Mouse (Mus musculus) hematopoietic stem cell, adult 5-6 weeks (primary cell): Measurements from ENCODE around the gene Phox2a. TPM values are rescaled to one million over a fixed set of nuclear protein-coding genes. Genes with fewer than 3 reads are reported as not detected.

Experiments used
- ATAC-seq, 2 experiments: fragments of 125-278 bp in 1 of 2; replicated peaks in 1 of 2; 2 replicates each; pipeline ENCODE4 v1.8.0; 2016 to 2017; ENCODE audit warnings: inconsistent platforms in 2 of 2, mild to moderate bottlenecking in 2 of 2, moderate number of reproducible peaks in 2 of 2, low read depth in 1 of 2, moderate TSS enrichment in 1 of 2; ENCODE audit not compliant: low FRiP score in 2 of 2, poor library complexity in 2 of 2, severe bottlenecking in 2 of 2, insufficient read depth in 1 of 2, low TSS enrichment in 1 of 2
- total RNA-seq: library from RNA; stranded (forward); fragments of 172-1452, 232-1000 nt; gene quantifications from 2 replicates; pipeline ENCODE4 v1.2.3, GENCODE M21; 2017

Gene Phox2a
- total RNA-seq, 1 experiment from 2014 or later: not detected

DNA sequence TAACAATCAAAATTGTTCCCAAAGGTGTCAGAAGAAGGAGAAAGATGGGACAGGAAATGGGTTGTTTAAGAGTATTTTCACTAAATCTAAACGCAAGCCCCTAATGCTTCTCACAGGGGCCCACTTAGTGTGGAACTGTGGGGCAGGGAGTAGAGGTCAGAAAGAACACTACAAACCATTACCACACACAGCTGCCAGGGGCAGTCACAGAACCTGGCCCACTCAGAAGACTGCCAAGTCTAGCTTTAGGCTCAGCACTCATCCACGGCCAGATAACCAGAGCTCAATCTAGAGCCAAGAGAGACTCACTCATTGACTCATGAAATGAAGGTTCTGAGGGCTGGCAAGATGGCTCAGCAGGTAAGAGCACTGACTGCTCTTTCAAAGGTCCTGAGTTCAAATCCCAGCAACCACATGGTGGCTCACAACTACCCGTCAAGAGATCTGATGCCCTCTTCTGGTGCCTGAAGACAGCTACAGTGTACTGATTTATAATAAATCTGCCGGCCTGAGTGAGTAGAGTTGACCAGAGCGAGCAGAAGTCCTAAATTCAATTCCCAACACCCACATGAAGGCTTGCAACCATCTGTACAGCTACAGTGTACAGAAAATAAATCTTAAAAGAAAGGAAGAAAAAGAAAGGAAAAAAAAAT, 17.5 kb downstream of the Phox2a start:
- ATAC-seq: no peak

DNA sequence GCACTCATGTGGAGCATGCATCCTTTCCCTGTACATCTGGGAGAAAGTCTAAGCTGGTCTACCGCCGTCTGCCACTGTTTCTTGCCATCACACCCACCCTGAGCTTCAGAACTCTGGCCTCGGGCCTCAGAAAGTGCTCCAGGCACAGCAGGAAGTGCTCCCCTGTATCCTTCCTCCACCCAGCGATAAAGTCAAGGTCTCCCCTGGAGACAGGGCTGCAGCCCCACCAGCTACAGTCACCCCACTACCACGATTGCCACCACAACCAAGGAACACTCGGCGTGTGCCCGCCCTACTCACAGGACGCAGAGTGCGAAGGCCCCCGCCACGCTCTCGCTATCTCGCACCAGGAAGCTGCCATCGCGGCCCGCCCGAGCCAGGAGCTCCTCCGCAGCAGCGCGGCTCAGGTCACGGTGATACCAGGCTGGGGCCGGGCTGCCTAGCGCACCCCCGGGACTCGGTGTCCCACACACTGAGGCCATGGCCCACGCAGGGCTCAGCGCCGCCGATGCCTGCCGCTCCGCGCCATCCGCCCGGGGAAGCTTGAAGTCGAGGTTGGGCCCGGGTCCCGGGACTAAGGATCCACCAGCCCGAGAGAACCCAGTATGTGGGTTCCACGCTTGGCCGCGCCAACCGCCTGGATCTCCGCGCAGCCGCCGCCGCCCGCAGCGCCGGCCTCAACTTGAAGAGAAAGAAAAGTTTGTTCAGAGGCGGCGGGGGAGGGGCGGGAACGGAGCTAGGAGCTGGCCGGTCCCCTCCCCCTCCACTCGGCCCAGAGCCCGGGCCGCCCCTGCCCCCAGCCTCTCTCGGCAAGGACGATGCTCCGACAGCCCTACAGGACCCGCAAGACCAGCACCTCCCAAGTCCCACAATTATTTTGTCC, 18.4 kb downstream of the Phox2a start:
- peak; percentile 26 to 28; a peak in 3 of 4 replicates for ATAC-seq

GRCm38 (mm10) chr7:101837154-101837605, 19.1 kb downstream of the Phox2a start:
- no peak for ATAC-seq

- peak; percentile 33 to 35 for ATAC-seq
Measured at GRCm38 (mm10) chr7:101837606-101838471, 19.7 kb downstream of the Phox2a start, which contains the start of gene Inppl1. Inppl1 (minus strand) TSS chr7:101838229.

DNA sequence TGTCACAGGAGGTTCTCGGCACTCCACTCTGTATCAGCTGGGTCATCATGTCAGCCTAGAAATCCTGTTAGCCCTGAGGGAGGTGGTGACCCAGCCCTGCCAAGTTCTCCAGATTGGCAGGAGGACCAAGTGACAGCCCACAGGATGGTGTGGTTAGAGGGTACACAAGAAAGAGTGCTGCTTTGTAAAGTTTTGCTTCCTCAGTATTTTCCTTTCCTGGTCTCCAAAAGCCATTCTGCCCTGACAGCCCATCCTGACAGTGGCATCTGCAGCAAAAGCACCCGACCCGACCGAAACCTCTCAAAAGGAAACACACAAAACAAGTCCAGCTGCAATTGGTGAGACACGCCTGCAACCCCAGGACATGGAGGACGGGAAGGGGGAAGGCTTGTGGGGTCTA, 26.1 kb downstream of the Phox2a start:
- ATAC-seq: no peak

GRCm38 (mm10) chr7:101847934-101848333, 29.8 kb downstream of the Phox2a start:
- no peak for ATAC-seq

DNA sequence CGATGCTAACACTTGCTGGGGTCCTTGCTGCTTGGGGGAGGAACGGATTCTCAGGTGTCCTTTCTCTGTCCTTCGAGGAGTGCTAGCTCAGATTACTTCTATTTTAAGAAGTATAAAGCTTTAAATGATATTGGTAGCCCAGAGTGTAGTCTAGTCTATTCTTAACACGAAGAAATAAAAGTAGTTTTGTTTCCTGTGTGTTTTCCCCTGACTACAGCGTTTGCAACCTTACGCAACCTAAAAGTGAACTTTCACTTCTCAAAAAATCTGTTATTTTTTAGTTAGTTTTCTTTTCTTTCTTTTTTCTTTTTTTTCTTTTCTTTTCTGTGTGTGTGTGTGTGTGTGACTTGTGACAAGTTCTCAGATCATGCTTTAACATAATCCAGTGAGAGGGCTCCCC, 33.6 kb downstream of the Phox2a start:
- ATAC-seq: no peak

GRCm38 (mm10) chr7:101852846-101853245, 34.7 kb downstream of the Phox2a start:
- ATAC-seq: no peak

DNA sequence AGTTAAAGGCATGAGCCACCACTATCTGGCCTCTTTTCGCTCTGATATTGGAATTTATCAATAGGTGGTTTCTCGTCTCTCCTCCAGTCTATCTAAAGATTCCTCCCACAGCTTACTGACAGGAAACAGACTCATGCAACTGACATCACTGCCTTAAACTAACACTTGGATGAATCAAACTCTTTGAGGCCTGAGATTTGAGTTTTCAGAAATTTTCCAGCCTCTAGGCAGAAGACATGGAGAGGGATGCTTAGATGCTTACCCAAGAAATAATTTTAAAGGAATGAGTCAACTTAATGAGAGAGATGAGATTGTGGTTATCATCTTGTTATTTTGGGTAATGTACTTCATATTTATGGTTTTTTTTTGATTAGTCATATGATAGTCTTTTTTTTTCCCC, 35.7 kb downstream of the Phox2a start:
- ATAC-seq: no peak

DNA sequence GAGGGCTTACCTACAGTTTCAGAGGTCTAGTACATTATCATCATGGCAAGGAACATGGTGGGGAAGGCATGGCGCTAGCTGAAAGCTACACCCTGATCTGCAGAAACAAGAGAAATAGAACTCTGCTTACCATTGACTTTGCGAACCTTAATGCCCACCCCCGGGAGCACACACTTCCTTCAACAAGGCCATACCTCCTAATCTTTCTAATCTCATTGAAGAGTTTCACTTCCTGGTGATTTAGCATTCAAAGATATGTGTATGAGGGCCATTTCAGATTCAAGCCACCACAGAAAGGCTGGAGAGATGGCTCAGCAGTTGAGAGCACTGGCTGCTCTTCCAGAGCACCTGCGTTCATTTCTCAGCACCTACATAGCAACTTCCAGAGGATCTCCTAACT, 39.0 kb downstream of the Phox2a start, which contains the start of gene Folr2:
Gene Folr2, minus strand, starts transcription at position 101 of the 400 bp plus-strand sequence.
- ATAC-seq: no peak

DNA sequence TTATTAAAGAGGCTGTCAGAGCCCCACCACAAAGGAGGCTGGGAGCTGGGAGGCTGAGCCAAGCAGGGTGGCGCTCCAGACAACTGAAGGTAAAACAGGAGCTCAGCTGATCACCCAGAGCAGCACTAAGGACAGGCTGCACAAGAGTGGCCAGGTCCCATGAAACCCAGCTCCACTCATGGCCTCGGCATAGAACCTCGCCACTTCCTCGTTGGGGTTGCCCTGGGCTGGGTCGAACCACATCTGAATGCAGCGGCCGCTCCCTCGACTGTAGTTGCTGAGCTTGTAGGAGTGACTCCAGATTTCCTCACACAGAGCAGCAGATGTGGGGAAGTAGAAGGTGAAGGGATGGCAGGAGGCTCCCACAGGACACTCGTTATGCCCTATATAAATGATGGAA, 40.2 kb downstream of the Phox2a start:
- ATAC-seq: no peak; a peak in 1 of 4 replicates

- no peak for ATAC-seq
Measured at GRCm38 (mm10) chr7:101860978-101861377, 42.9 kb downstream of the Phox2a start.

- no peak for ATAC-seq
Measured at GRCm38 (mm10) chr7:101862291-101862690, 44.2 kb downstream of the Phox2a start.

- no peak for ATAC-seq
Measured at GRCm38 (mm10) chr7:101863415-101863814, 45.3 kb downstream of the Phox2a start, which contains the start of gene Anapc15. Anapc15 (plus strand) TSS chr7:101863715.

- no peak for ATAC-seq
Measured at GRCm38 (mm10) chr7:101866491-101867265, 48.6 kb downstream of the Phox2a start.

DNA sequence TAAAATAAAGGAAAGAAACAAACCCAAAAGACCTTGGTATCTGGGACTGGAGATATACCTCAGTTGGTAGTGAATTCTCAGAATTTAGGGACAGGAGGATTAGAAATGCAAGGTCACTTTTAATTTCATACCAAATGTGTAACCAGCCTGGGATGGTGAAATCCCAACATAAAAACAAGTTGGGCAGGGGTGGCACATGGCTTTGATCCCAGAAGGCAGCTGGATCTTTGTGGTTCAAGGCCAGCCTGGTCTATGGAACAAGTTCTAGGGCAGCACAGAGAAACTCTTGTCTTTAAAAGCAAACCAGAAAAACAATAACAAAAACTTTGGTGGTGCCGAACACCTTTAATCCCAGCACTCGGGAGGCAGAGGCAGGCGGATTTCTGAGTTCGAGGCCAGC, 49.4 kb downstream of the Phox2a start:
- ATAC-seq: no peak
